ENCODE assay signal across 25 mouse cellular contexts in genomic region chr6:47031362-47031761, GRCm38 (mm10).
"Had no signal": no experiment of that assay in that cellular context is flagged by ENCODE, and none has a peak within 500 bp of the region (broad histone marks: within the 10 kb centered on the region; RNA-seq: fewer than 3 reads in every experiment).

No protein-coding gene starts in this region.

- H3K36me3 ChIP-seq: heart, embryonic 10.5 days; heart, embryonic 12.5 days; hindbrain, embryonic 10.5 days; hindbrain, embryonic 12.5 days; intestine, embryonic 15.5 days; limb, embryonic 13.5 days; limb, embryonic 15.5 days; liver, embryonic 12.5 days had no signal

- H3K27me3 ChIP-seq: heart, embryonic 12.5 days; hindbrain, embryonic 12.5 days; intestine, embryonic 15.5 days; limb, embryonic 13.5 days; limb, embryonic 15.5 days; liver, embryonic 12.5 days had no signal

- DNase-seq: gastrocnemius, adult 2 months; gastrocnemius, postnatal 10 days; gastrocnemius, postnatal 25 days; heart, adult 18-20 months; heart, postnatal 10 days; heart, postnatal 4 days; kidney, adult 18-20 months; kidney, adult 8-10 months; kidney, postnatal 14 days; kidney, postnatal 36 days; left cerebral cortex, postnatal 4 days; lung, adult 18-20 months had no signal

- H3K9me3 ChIP-seq: heart, embryonic 10.5 days; heart, embryonic 12.5 days; hindbrain, embryonic 10.5 days; hindbrain, embryonic 12.5 days; intestine, embryonic 15.5 days; limb, embryonic 13.5 days; limb, embryonic 15.5 days; liver, embryonic 12.5 days had no signal

- H3K4me2 ChIP-seq: heart, embryonic 12.5 days; hindbrain, embryonic 12.5 days; hindbrain, embryonic 14.5 days; intestine, embryonic 15.5 days; limb, embryonic 13.5 days; limb, embryonic 15.5 days; liver, embryonic 12.5 days had no signal

- ATAC-seq: hindbrain, embryonic 16.5 days; inflammation-experienced regulatory T-cells, adult 6 months; intestine, embryonic 15.5 days; intestine, postnatal 0 days; liver, embryonic 12.5 days had no signal

- H3K4me1 ChIP-seq: heart, embryonic 10.5 days; heart, embryonic 12.5 days; hindbrain, embryonic 10.5 days; hindbrain, embryonic 12.5 days; intestine, embryonic 15.5 days; limb, embryonic 13.5 days; limb, embryonic 15.5 days; liver, embryonic 12.5 days had no signal

- H3K9ac ChIP-seq: heart, embryonic 12.5 days; hindbrain, embryonic 12.5 days; hindbrain, embryonic 14.5 days; intestine, embryonic 15.5 days; limb, embryonic 13.5 days; limb, embryonic 15.5 days; liver, embryonic 12.5 days; liver, embryonic 14.5 days had no signal

- H3K4me3 ChIP-seq: gastrocnemius, adult 2 months; heart, embryonic 10.5 days; heart, embryonic 12.5 days; hindbrain, embryonic 10.5 days; hindbrain, embryonic 12.5 days; intestine, embryonic 15.5 days; limb, embryonic 13.5 days; limb, embryonic 15.5 days; liver, embryonic 12.5 days had no signal

- H3K27ac ChIP-seq: gastrocnemius, adult 2 months; heart, embryonic 10.5 days; hindbrain, embryonic 10.5 days; hindbrain, embryonic 12.5 days; hindbrain, embryonic 14.5 days; intestine, embryonic 15.5 days; limb, embryonic 13.5 days; limb, embryonic 15.5 days; liver, embryonic 12.5 days; liver, embryonic 14.5 days had no signal
